Mouse (Mus musculus): ENCODE results near the gene Rfx5. TPM values are rescaled to one million over a fixed set of nuclear protein-coding genes. Genes with fewer than 3 reads are reported as not detected.

Gene Rfx5
- 11.1 TPM for polyA plus RNA-seq (2014; fragmentation: Illumina TruSeq; extraction: RNeasy Lipid Tissue Mini Kit (QIAGEN cat#74804); ENCODE audit: low read depth, low replicate concordance)

GRCm38 (mm10) chr3:94953764-94954616, at the start of gene Rfx5:
Gene Rfx5 (plus strand): TSS chr3:94954075.

GRCm38 (mm10) chr3:94932809-94933564, 20.9 kb upstream of the Rfx5 start, which contains the start of gene Selenbp1:
Gene Selenbp1 (plus strand): TSS chr3:94933056.

GRCm38 (mm10) chr3:94974528-94975422, 20.9 kb downstream of the Rfx5 start, which contains the start of gene Pi4kb:
Gene Pi4kb (plus strand): TSS chr3:94974731.

Other genes starting within 250 kb of the Rfx5 start
- 5.5 TPM for gene Cgn, start 167.6 kb upstream of the Rfx5 start, polyA plus RNA-seq (2014; fragmentation: Illumina TruSeq; extraction: RNeasy Lipid Tissue Mini Kit (QIAGEN cat#74804); ENCODE audit: low read depth, low replicate concordance)
- 12.7 TPM for gene Pogz, start 116.5 kb upstream of the Rfx5 start, polyA plus RNA-seq (2014; fragmentation: Illumina TruSeq; extraction: RNeasy Lipid Tissue Mini Kit (QIAGEN cat#74804); ENCODE audit: low read depth, low replicate concordance)
- gene Psmb4, start 67.1 kb upstream of the Rfx5 start, polyA plus RNA-seq (2014; fragmentation: Illumina TruSeq; extraction: RNeasy Lipid Tissue Mini Kit (QIAGEN cat#74804); ENCODE audit: low read depth, low replicate concordance) = 60.7 TPM
- 26.1 TPM for gene Selenbp1, start 21.0 kb upstream of the Rfx5 start, polyA plus RNA-seq (2014; fragmentation: Illumina TruSeq; extraction: RNeasy Lipid Tissue Mini Kit (QIAGEN cat#74804); ENCODE audit: low read depth, low replicate concordance)
- 15.3 TPM for gene Pi4kb, start 20.7 kb downstream of the Rfx5 start, polyA plus RNA-seq (2014; fragmentation: Illumina TruSeq; extraction: RNeasy Lipid Tissue Mini Kit (QIAGEN cat#74804); ENCODE audit: low read depth, low replicate concordance)
- 4.6 TPM for gene Zfp687, start 61.4 kb downstream of the Rfx5 start, polyA plus RNA-seq (2014; fragmentation: Illumina TruSeq; extraction: RNeasy Lipid Tissue Mini Kit (QIAGEN cat#74804); ENCODE audit: low read depth, low replicate concordance)
- gene Psmd4, start 88.5 kb downstream of the Rfx5 start, polyA plus RNA-seq (2014; fragmentation: Illumina TruSeq; extraction: RNeasy Lipid Tissue Mini Kit (QIAGEN cat#74804); ENCODE audit: low read depth, low replicate concordance) = 10.2 TPM
- 10.8 TPM for gene Pip5k1a, start 152.9 kb downstream of the Rfx5 start, polyA plus RNA-seq (2014; fragmentation: Illumina TruSeq; extraction: RNeasy Lipid Tissue Mini Kit (QIAGEN cat#74804); ENCODE audit: low read depth, low replicate concordance)
- 6.6 TPM for gene Vps72, start 156.9 kb downstream of the Rfx5 start, polyA plus RNA-seq (2014; fragmentation: Illumina TruSeq; extraction: RNeasy Lipid Tissue Mini Kit (QIAGEN cat#74804); ENCODE audit: low read depth, low replicate concordance)
- gene Tmod4, start 170.4 kb downstream of the Rfx5 start, polyA plus RNA-seq (2014; fragmentation: Illumina TruSeq; extraction: RNeasy Lipid Tissue Mini Kit (QIAGEN cat#74804); ENCODE audit: low read depth, low replicate concordance) = not detected
- gene Scnm1, start 179.9 kb downstream of the Rfx5 start, polyA plus RNA-seq (2014; fragmentation: Illumina TruSeq; extraction: RNeasy Lipid Tissue Mini Kit (QIAGEN cat#74804); ENCODE audit: low read depth, low replicate concordance) = 15.0 TPM
- 2.8 TPM for gene Lysmd1, start 180.0 kb downstream of the Rfx5 start, polyA plus RNA-seq (2014; fragmentation: Illumina TruSeq; extraction: RNeasy Lipid Tissue Mini Kit (QIAGEN cat#74804); ENCODE audit: low read depth, low replicate concordance)
- not detected for gene Tnfaip8l2, start 188.3 kb downstream of the Rfx5 start, polyA plus RNA-seq (2014; fragmentation: Illumina TruSeq; extraction: RNeasy Lipid Tissue Mini Kit (QIAGEN cat#74804); ENCODE audit: low read depth, low replicate concordance)
- gene Sema6c, start 206.4 kb downstream of the Rfx5 start, polyA plus RNA-seq (2014; fragmentation: Illumina TruSeq; extraction: RNeasy Lipid Tissue Mini Kit (QIAGEN cat#74804); ENCODE audit: low read depth, low replicate concordance) = 0.28 TPM

All from kidney, adult 10 weeks (tissue).